Mouse (Mus musculus): Measurements from ENCODE around the gene Ssh2.

DNA sequence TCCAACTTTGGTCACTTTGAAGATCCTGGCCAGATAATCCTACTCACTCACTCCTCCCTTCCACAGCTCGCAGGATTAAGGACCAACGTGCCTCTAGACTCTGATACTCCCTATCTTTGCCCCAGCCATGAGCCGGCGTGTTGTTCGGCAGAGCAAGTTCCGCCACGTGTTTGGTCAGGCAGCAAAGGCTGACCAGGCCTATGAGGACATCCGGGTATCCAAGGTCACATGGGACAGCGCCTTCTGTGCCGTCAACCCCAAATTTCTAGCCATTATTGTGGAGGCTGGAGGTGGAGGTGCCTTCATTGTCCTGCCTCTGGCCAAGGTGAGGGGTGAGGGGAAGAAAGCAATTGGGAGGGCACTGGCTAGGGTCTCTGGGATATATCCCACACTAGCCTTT, 247.7 kb downstream of the Ssh2 start:
- TF ChIP-seq CTCF (IDR thresholded peaks at IDR 0.05; ENCODE audit: low read depth): no peak
- TF ChIP-seq EP300 (optimal IDR thresholded peaks at IDR 0.05): no peak
